Mouse (Mus musculus) thymus, adult 18-20 months (tissue): ENCODE results near the gene Gucd1.

Experiments used
- DNase-seq, 2 experiments: peaks; one replicate each; pipeline ENCODE4 v3.0.0; 2022; ENCODE audit warnings: mixed read lengths in 2 of 2

Gene Gucd1

GRCm38 (mm10) chr10:75315756-75316155 is 202.0 kb downstream of the Gucd1 start:
- no peak for DNase-seq

- no peak for DNase-seq
Observed at GRCm38 (mm10) chr10:75314190-75314980, 203.4 kb downstream of the Gucd1 start.

DNA sequence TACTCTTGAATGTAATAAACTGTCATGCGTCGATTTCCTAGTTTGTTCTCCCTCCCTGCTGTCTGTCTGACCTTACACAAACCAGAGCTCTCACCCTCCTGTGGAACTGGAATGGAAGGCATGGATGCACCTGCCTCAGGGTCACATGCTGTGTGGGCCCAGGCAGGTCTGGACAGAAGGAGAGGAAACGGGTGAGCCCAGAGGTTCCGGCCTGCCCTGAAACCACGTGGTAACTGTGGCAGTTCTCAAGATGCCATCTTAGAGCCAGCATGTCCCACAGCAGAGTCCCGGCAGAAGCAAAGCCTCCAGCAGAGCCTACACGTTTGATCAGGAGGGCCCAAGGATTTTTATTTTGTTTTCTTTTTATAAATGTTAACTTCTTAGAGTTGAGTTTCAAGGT is 205.4 kb downstream of the Gucd1 start:
- no peak for DNase-seq

- DNase-seq = no peak
Observed at GRCm38 (mm10) chr10:75307130-75307529, 210.6 kb downstream of the Gucd1 start.

DNA sequence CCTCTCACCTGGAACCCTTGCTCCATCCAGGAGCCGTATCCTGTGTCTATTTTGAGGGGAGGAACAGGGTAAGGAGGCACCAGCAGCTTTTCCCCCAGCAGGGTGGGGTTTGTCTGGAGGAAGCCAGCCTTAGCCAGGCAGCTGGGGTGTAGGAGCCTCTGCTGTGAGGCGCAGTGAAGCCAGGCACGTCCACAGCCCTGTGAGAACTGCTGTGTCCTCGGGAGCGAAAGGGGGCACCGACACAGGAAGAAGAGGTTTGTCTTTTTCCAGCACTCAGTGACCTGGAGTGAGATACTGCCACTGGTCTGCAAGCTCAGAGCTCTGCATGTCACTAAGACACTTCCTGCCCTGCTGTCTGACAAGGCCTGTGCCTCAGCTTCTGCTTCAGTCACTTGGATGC is 213.4 kb downstream of the Gucd1 start:
- no peak for DNase-seq

GRCm38 (mm10) chr10:75304049-75304405 is 213.7 kb downstream of the Gucd1 start:
- DNase-seq = no peak

DNA sequence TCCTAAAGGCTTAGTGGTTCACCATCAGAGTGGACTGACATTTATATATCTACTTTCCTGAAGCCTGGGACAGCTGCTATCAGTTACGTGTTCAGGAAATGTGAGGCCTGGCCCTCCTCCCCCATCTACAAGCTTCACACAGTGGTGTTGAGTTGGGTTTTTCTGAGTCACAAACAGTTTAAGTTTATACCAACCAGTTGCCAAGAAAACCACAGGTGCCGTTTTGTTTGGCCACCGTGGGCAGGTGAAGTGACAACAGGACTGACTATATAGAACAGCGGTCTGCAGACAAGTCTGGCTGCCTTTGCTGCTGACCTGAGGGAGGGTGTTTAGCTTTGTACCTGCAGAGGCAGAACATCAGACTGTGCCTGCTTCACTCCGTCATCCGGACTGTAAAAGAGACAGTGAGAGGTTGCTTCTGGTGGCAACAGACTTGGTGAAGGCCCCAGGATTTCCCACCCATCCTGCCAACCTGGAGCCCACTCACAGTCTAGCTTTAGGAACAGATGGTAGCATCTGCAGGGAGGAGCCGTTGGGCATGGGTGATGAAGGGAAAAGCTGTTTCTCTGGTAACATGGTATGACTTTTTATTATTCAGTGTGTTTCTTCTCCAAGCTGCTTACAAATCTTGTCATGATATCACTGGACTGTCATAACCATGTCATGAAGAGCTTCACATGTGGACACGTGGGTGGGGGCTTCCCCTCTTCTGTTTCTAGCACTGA is 214.3 kb downstream of the Gucd1 start:
- DNase-seq = no peak

DNA sequence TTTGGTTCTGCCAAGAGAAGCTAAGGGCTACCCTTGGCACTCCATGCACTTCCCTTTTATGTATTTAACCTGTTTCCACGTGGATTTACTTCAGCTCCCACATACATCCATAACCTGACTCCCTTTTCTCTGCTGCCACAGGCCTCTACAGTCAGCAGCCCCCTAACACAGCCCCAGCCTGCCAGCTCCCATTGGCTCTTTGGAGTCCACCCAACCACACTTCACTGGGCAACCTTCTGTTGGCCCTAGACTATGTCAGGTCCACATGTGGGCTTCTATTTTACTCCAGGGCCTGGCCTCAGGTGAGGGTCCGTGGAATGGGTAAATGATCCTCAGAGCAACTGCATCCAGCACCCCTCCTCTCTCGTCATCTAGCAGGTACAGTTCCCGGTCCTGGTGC is 215.2 kb downstream of the Gucd1 start:
- no peak for DNase-seq

DNA sequence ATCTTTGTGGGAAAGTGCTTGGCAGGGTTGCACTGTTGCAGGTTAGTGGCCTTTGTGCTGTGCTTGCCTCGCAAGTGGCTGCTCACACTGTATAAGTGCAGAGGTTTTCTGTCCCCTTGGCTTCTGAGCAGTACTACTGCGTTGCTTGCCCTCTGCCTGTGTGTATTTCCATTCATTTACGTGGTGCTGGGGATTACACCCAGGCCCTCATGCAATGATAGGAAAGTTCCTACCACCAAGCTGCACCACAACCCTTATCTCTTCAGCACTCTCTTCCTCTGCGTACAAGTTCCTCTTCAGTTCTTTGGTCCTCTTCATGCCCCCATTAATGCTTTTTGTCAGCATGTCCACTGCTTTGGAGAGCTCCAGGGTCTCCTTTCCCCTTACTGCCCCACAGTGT is 215.8 kb downstream of the Gucd1 start:
- DNase-seq = no peak

DNA sequence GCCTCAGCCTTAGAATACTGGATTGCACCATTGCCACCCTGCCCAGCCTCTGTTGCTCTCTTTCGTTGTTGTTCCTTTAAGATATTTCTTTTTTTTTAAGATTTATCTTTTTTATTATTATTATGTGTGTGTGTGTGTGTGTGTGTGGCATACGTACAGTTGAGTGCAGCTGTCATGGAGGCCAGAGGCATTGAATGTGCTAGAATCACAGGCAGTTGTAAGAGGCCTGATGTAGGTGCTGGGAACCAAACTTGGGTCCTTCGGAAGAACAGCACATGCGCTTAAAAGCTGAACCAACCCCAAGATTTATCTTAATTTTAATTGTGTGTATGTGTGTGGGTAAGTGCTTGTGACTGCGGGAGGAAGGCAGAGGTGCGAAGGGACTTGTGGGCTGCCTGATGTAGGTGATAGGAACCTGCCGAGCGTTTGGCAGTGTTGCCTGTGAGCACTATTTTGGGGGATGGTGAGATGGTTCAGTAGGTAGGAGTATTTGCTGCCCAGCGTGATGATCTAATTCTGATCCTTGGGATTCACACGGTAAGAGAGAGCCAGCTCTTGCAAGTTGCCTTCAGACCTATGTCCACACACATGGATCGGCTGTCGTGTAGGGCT is 216.5 kb downstream of the Gucd1 start:
- no peak for DNase-seq
